ENCODE assay signal across 9 mouse cellular contexts in the genomic region with DNA sequence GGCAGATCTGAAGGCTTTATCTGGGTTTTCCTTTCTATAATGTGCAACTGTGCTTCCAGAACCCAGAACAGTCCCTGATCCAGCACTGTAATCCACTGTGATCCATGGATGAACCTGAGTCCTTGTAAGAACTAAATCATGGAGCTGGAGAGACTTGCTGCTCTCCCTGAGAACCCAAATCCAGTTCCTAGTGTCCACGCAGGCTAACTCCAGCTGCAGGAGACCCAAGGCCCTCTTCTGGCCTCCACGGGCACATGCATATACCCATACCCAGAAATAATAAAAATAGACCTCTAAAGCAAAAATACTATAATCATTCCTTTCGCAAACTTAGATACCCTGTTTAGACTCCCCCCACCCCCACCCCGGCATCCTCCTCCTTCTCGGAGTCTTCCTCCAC. TPM values are rescaled to one million over a fixed set of nuclear protein-coding genes. Genes with fewer than 3 reads are reported as not detected.
DNase-seq lines count a peak whose midpoint lies in the region; ATAC-seq lines count a peak whose summit lies in the region.
"Had no signal": no experiment of that assay in that cellular context is flagged by ENCODE, and none has a peak within 500 bp of the region (broad histone marks: within the 10 kb centered on the region; RNA-seq: fewer than 3 reads in every experiment).

No protein-coding gene starts in this region.

- H3K9me3 ChIP-seq in limb, embryonic 11.5 days (ENCODE audit: control insufficient read depth, low read length), result no peaks in the 10 kb centered on the region
- H3K9me3 ChIP-seq in limb, embryonic 10.5 days (replicated peaks), result no peaks in the 10 kb centered on the region
- H3K9me3 ChIP-seq in embryonic facial prominence, embryonic 10.5 days, result no peaks in the 10 kb centered on the region
- H3K9me3 ChIP-seq in hindbrain, embryonic 11.5 days (ENCODE audit: control insufficient read depth, low read length), result no peaks in the 10 kb centered on the region
- H3K9me3 ChIP-seq in midbrain, embryonic 14.5 days (ENCODE audit: control insufficient read depth, low read length), result no peaks in the 10 kb centered on the region
- H3K9me3 ChIP-seq: heart, embryonic 15.5 days had no signal

- peaks cover 6% of the 10 kb centered on the region for H3K4me1 ChIP-seq in limb, embryonic 11.5 days (ENCODE audit: control insufficient read depth, insufficient read depth, low read length)
- H3K4me1 ChIP-seq in limb, embryonic 10.5 days, result peaks cover 29% of the 10 kb centered on the region
- peaks cover 33% of the 10 kb centered on the region for H3K4me1 ChIP-seq in embryonic facial prominence, embryonic 10.5 days
- H3K4me1 ChIP-seq in hindbrain, embryonic 11.5 days (replicated peaks; ENCODE audit: control insufficient read depth, insufficient read depth, low read length), result peaks cover 16% of the 10 kb centered on the region; the same call in 1 of the 2 replicates
- H3K4me1 ChIP-seq in midbrain, embryonic 14.5 days (ENCODE audit: control insufficient read depth, insufficient read depth, low read length), result peaks cover 42% of the 10 kb centered on the region

- H3K36me3 ChIP-seq in limb, embryonic 11.5 days (ENCODE audit: control insufficient read depth, insufficient read depth, low read length), result no peaks in the 10 kb centered on the region
- H3K36me3 ChIP-seq in limb, embryonic 10.5 days, result peaks cover 10% of the 10 kb centered on the region
- H3K36me3 ChIP-seq in embryonic facial prominence, embryonic 10.5 days (replicated peaks), result peaks cover 15% of the 10 kb centered on the region
- peaks cover 1% of the 10 kb centered on the region; the same call in 1 of the 2 replicates for H3K36me3 ChIP-seq in hindbrain, embryonic 11.5 days (ENCODE audit: control insufficient read depth, insufficient read depth, low read length)
- peaks cover 20% of the 10 kb centered on the region for H3K36me3 ChIP-seq in midbrain, embryonic 14.5 days (ENCODE audit: control insufficient read depth, insufficient read depth, low read length)
- H3K36me3 ChIP-seq: heart, embryonic 15.5 days had no signal

- ATAC-seq in limb, embryonic 11.5 days (ENCODE audit: insufficient number of reproducible peaks, low FRiP score, low TSS enrichment, low read depth), result no peak
- no peak for ATAC-seq in hindbrain, embryonic 11.5 days (ENCODE audit: low FRiP score)
- ATAC-seq in midbrain, embryonic 14.5 days (ENCODE audit: low FRiP score, low TSS enrichment), result no peak
- no peak for ATAC-seq in frontal cortex, adult (ENCODE audit: low TSS enrichment)

- intact Hi-C loops in gastrocnemius, postnatal 14 days (cut with DNase I; ENCODE audit: low total_unique reads), result no loop called here

- 92% methylated on average over 5 of the region's 5 CpGs for WGBS in limb, embryonic 11.5 days
- 89% methylated on average over 5 of the region's 5 CpGs for WGBS in limb, embryonic 10.5 days
- 92% methylated on average over 5 of the region's 5 CpGs for WGBS in embryonic facial prominence, embryonic 10.5 days
- WGBS in hindbrain, embryonic 11.5 days, result 77% methylated on average over 5 of the region's 5 CpGs
- 87% methylated on average over 5 of the region's 5 CpGs for WGBS in midbrain, embryonic 14.5 days

- peaks cover 14% of the 10 kb centered on the region for H3K27me3 ChIP-seq in limb, embryonic 11.5 days (ENCODE audit: control insufficient read depth, insufficient read depth, low read length)
- peaks cover 64% of the 10 kb centered on the region for H3K27me3 ChIP-seq in limb, embryonic 10.5 days (ENCODE audit: low read depth, poor library complexity, severe bottlenecking)
- peaks cover 58% of the 10 kb centered on the region for H3K27me3 ChIP-seq in embryonic facial prominence, embryonic 10.5 days (replicated peaks; ENCODE audit: low read depth, poor library complexity, severe bottlenecking)
- H3K27me3 ChIP-seq in hindbrain, embryonic 11.5 days (ENCODE audit: control insufficient read depth, insufficient read depth, low read length), result peaks cover 11% of the 10 kb centered on the region
- H3K27me3 ChIP-seq in midbrain, embryonic 14.5 days (ENCODE audit: control insufficient read depth, insufficient read depth, low read length), result peaks cover 10% of the 10 kb centered on the region; the same call in 1 of the 2 replicates

- no peak for DNase-seq in limb, embryonic 11.5 days (ENCODE audit: low spot score)
- DNase-seq in limb, embryonic 10.5 days (ENCODE audit: low spot score), result no peak
- no peak for DNase-seq in embryonic facial prominence, embryonic 10.5 days (ENCODE audit: low spot score)
- no peak for DNase-seq in hindbrain, embryonic 11.5 days (ENCODE audit: low spot score)
- DNase-seq in midbrain, embryonic 14.5 days, result no peak
- no peak for DNase-seq in thymus, postnatal 36 days
- DNase-seq in gastrocnemius, postnatal 14 days, result no peak

- no peak overlapping the region for H3K9ac ChIP-seq in limb, embryonic 11.5 days (ENCODE audit: low read length)
- peak overlapping the region; percentile 41 for H3K9ac ChIP-seq in hindbrain, embryonic 11.5 days (ENCODE audit: low read depth, low read length)
- H3K9ac ChIP-seq in midbrain, embryonic 14.5 days (replicated peaks; ENCODE audit: low read length), result peak overlapping the region; percentile 66

- no peak overlapping the region for H3K27ac ChIP-seq in limb, embryonic 11.5 days (replicated peaks; ENCODE audit: low read depth, low read length)
- no peak overlapping the region for H3K27ac ChIP-seq in limb, embryonic 10.5 days
- no peak overlapping the region for H3K27ac ChIP-seq in embryonic facial prominence, embryonic 10.5 days (replicated peaks)
- H3K27ac ChIP-seq in hindbrain, embryonic 11.5 days (ENCODE audit: low read depth, low read length), result no peak overlapping the region
- peak overlapping the region; percentile 94 for H3K27ac ChIP-seq in midbrain, embryonic 14.5 days (replicated peaks; ENCODE audit: low read depth, low read length)
- H3K27ac ChIP-seq: heart, embryonic 15.5 days had no signal

- peak overlapping the region; percentile 48; the same call in 1 of the 2 replicates for H3K4me3 ChIP-seq in limb, embryonic 11.5 days (ENCODE audit: low read depth, low read length)
- H3K4me3 ChIP-seq in limb, embryonic 10.5 days, result no peak overlapping the region
- H3K4me3 ChIP-seq in embryonic facial prominence, embryonic 10.5 days, result peak overlapping the region; percentile 69
- H3K4me3 ChIP-seq in hindbrain, embryonic 11.5 days (ENCODE audit: low read depth, low read length), result peak overlapping the region; percentile 51
- H3K4me3 ChIP-seq in midbrain, embryonic 14.5 days (replicated peaks; ENCODE audit: low read depth, low read length), result peak overlapping the region; percentile 49

- H3K4me2 ChIP-seq in limb, embryonic 11.5 days (ENCODE audit: low read depth, severe bottlenecking), result peak overlapping the region; percentile 78; the same call in 1 of the 2 replicates
- peak overlapping the region; percentile 72 for H3K4me2 ChIP-seq in hindbrain, embryonic 11.5 days (replicated peaks; ENCODE audit: low read depth, low read length)
- H3K4me2 ChIP-seq in midbrain, embryonic 14.5 days (ENCODE audit: low read length), result peak overlapping the region; percentile 67

RNA-seq across cellular contexts. Expression of gene 4931428F04Rik, which starts 1.4 kb away (rescaled TPM):
- polyA plus RNA-seq in limb, embryonic 11.5 days (2014; fragmentation: Nextera tagmentation; extraction: Ambion mirVana), result 17.5 and 17.9 TPM in 2 replicates
- polyA plus RNA-seq in limb, embryonic 10.5 days (2016; fragmentation: Nextera tagmentation; extraction: Ambion mirVana), result 13.9 and 19.2 TPM in 2 replicates
- 20.7 and 23.9 TPM in 2 replicates for polyA plus RNA-seq in embryonic facial prominence, embryonic 10.5 days (2016; fragmentation: Nextera tagmentation; extraction: Ambion mirVana)
- 31.7 and 40.2 TPM in 2 replicates for polyA plus RNA-seq in hindbrain, embryonic 11.5 days (2014; fragmentation: Nextera tagmentation; extraction: Ambion mirVana)
- polyA plus RNA-seq in midbrain, embryonic 14.5 days (2014; fragmentation: Nextera tagmentation; extraction: Ambion mirVana), result 65.7 and 98.8 TPM in 2 replicates
- total RNA-seq in gastrocnemius, postnatal 14 days (2021), result 1 to 10 TPM in 1 of 2 experiments, under 1 TPM in 1; 0.84 to 1.3 TPM

RNA-seq across cellular contexts. Expression of gene Exoc3l, which starts 7.7 kb away (rescaled TPM):
- 6.6 and 8.6 TPM in 2 replicates for polyA plus RNA-seq in limb, embryonic 11.5 days (2014; fragmentation: Nextera tagmentation; extraction: Ambion mirVana)
- 11.5 and 15.1 TPM in 2 replicates for polyA plus RNA-seq in limb, embryonic 10.5 days (2016; fragmentation: Nextera tagmentation; extraction: Ambion mirVana)
- polyA plus RNA-seq in embryonic facial prominence, embryonic 10.5 days (2016; fragmentation: Nextera tagmentation; extraction: Ambion mirVana), result 9.9 and 11.6 TPM in 2 replicates
- 6.0 and 10.0 TPM in 2 replicates for polyA plus RNA-seq in hindbrain, embryonic 11.5 days (2014; fragmentation: Nextera tagmentation; extraction: Ambion mirVana)
- polyA plus RNA-seq in midbrain, embryonic 14.5 days (2014; fragmentation: Nextera tagmentation; extraction: Ambion mirVana), result 8.6 and 13.1 TPM in 2 replicates
- 1 to 10 TPM; 3.4 to 3.7 TPM for total RNA-seq in gastrocnemius, postnatal 14 days (2021)

RNA-seq across cellular contexts. Expression of gene E2f4, which starts 9.2 kb away (rescaled TPM):
- 132 and 136 TPM in 2 replicates for polyA plus RNA-seq in limb, embryonic 11.5 days (2014; fragmentation: Nextera tagmentation; extraction: Ambion mirVana)
- polyA plus RNA-seq in limb, embryonic 10.5 days (2016; fragmentation: Nextera tagmentation; extraction: Ambion mirVana), result 144 and 160 TPM in 2 replicates
- polyA plus RNA-seq in embryonic facial prominence, embryonic 10.5 days (2016; fragmentation: Nextera tagmentation; extraction: Ambion mirVana), result 125 and 138 TPM in 2 replicates
- polyA plus RNA-seq in hindbrain, embryonic 11.5 days (2014; fragmentation: Nextera tagmentation; extraction: Ambion mirVana), result 96.7 and 97.1 TPM in 2 replicates
- 43.9 and 51.7 TPM in 2 replicates for polyA plus RNA-seq in midbrain, embryonic 14.5 days (2014; fragmentation: Nextera tagmentation; extraction: Ambion mirVana)
- total RNA-seq in gastrocnemius, postnatal 14 days (2021), result 10 to 100 TPM; 15.4 to 17.2 TPM

RNA-seq across cellular contexts. Expression of gene Nol3, which starts 12.3 kb away (rescaled TPM):
- 1.0 and 1.2 TPM in 2 replicates for polyA plus RNA-seq in limb, embryonic 11.5 days (2014; fragmentation: Nextera tagmentation; extraction: Ambion mirVana)
- 0.40 and 0.45 TPM in 2 replicates for polyA plus RNA-seq in limb, embryonic 10.5 days (2016; fragmentation: Nextera tagmentation; extraction: Ambion mirVana)
- 0.62 and 0.69 TPM in 2 replicates for polyA plus RNA-seq in embryonic facial prominence, embryonic 10.5 days (2016; fragmentation: Nextera tagmentation; extraction: Ambion mirVana)
- polyA plus RNA-seq in hindbrain, embryonic 11.5 days (2014; fragmentation: Nextera tagmentation; extraction: Ambion mirVana), result 2.7 and 3.1 TPM in 2 replicates
- 3.0 and 4.2 TPM in 2 replicates for polyA plus RNA-seq in midbrain, embryonic 14.5 days (2014; fragmentation: Nextera tagmentation; extraction: Ambion mirVana)
- 10 to 100 TPM; 24.1 to 27.3 TPM for total RNA-seq in gastrocnemius, postnatal 14 days (2021)

RNA-seq across cellular contexts. Expression of gene Elmo3, which starts 17.2 kb away (rescaled TPM):
- polyA plus RNA-seq in limb, embryonic 11.5 days (2014; fragmentation: Nextera tagmentation; extraction: Ambion mirVana), result 2.6 and 3.7 TPM in 2 replicates
- polyA plus RNA-seq in limb, embryonic 10.5 days (2016; fragmentation: Nextera tagmentation; extraction: Ambion mirVana), result 1.9 and 2.7 TPM in 2 replicates
- 2.7 and 3.5 TPM in 2 replicates for polyA plus RNA-seq in embryonic facial prominence, embryonic 10.5 days (2016; fragmentation: Nextera tagmentation; extraction: Ambion mirVana)
- 1.7 and 2.6 TPM in 2 replicates for polyA plus RNA-seq in hindbrain, embryonic 11.5 days (2014; fragmentation: Nextera tagmentation; extraction: Ambion mirVana)
- 0.55 and 1.1 TPM in 2 replicates for polyA plus RNA-seq in midbrain, embryonic 14.5 days (2014; fragmentation: Nextera tagmentation; extraction: Ambion mirVana)
- under 1 TPM; 0.40 to 0.45 TPM for total RNA-seq in gastrocnemius, postnatal 14 days (2021)
